Comparison of ENCODE assay signal across 14 mouse cellular contexts in genomic region chr12:69828214-69828613, GRCm38 (mm10).
"Had no signal": no experiment of that assay in that cellular context is flagged by ENCODE, and none has a peak within 500 bp of the region (broad histone marks: within the 10 kb centered on the region; RNA-seq: fewer than 3 reads in every experiment).

No protein-coding gene starts in this region.

- H3K9me3 ChIP-seq: limb, embryonic 13.5 days; liver, embryonic 12.5 days; midbrain, embryonic 12.5 days; neural tube, embryonic 15.5 days had no signal

- H3K4me1 ChIP-seq: limb, embryonic 13.5 days; liver, embryonic 12.5 days; neural tube, embryonic 15.5 days had no signal

- H3K27ac ChIP-seq: limb, embryonic 13.5 days; liver, embryonic 12.5 days; midbrain, embryonic 12.5 days; neural tube, embryonic 15.5 days had no signal

- H3K4me2 ChIP-seq: limb, embryonic 13.5 days; liver, embryonic 12.5 days; lung, embryonic 14.5 days; midbrain, embryonic 12.5 days; neural tube, embryonic 15.5 days had no signal

- H3K4me3 ChIP-seq: limb, embryonic 13.5 days; liver, embryonic 12.5 days; midbrain, embryonic 12.5 days; myocyte; neural tube, embryonic 15.5 days had no signal

- H3K27me3 ChIP-seq: limb, embryonic 13.5 days; liver, embryonic 12.5 days; midbrain, embryonic 12.5 days; neural tube, embryonic 15.5 days had no signal

- H3K9ac ChIP-seq: limb, embryonic 13.5 days; liver, embryonic 12.5 days; lung, embryonic 14.5 days; midbrain, embryonic 12.5 days; neural tube, embryonic 15.5 days had no signal

- DNase-seq: kidney, adult 11 months; kidney, postnatal 10 days; kidney, postnatal 4 days; left cerebral cortex, postnatal 4 days; lung, embryonic 14.5 days; lung, postnatal 10 days; lung, postnatal 4 days; right cerebral cortex, adult 18-20 months; right cerebral cortex, postnatal 25 days had no signal

- ATAC-seq: liver, embryonic 12.5 days had no signal
